Mouse (Mus musculus): ENCODE measurements at regions not wholly inside any gene's neighbourhood (a gene's known extent, or its start where the extent isn't known, plus 50 kb on each side); places are given as distances from the start of the nearest gene placed in this dataset.
"Not testable (repeated sequence)": the region's sequence is repeated elsewhere in the genome, so short reads cannot be mapped to it uniquely, and the experiment has no call there.

DNA sequence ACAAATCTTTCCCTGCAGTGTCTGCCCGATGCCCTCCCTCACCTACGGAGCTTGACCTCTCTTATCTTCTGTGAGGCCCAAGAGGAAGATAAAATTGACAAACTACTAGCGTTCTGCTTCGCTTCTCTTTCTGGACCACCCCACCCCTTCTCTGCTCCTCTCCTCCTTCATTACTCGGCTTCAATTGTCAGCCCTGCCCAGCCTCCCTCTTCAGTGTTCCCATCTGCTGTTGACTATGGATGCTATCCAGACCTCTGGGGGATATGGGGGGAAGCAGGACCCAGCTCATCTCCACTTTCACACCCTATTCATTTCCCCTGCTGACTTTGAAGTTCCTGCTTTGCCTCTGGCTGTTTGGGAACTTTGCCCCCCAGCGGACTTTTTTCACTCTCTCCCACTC is 214.5 kb downstream of the Dact1 start:
- DNase-seq (ENCODE audit: extremely low read depth, low read depth, low spot score), result no peak

DNA sequence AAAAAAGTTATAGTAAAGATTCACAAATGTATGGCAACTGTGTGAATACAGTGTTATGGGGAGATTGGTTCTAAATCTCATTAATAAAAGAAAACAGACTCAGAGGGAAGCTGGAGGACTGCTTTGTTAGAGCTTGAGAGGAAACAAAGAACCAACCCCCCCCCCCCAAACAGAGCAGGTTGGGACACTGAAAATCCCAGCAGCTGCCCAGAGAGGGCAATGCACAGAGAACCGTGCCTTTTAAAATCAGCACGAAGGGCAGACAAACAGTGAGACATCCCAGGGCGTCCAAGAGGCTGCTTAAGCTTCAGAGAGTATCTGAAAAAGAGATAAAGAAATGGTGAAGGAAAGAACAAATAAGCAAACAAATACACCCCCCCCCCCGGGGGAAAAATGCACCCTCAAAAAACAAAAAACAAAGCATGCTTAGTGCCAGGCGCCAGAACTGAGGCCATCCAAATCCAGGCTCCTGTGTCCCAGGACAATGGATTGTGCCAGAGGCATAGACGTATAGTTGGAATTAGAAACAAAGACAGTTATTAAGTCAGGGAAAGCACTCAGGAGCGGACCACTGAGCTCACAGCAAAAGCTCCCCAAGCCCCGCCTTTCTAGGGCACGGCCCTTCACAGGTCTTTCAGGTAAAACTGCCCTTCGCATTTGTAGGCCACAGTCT is 215.7 kb downstream of the Dact1 start:
- no peak for DNase-seq (ENCODE audit: extremely low read depth, low read depth, low spot score)

DNA sequence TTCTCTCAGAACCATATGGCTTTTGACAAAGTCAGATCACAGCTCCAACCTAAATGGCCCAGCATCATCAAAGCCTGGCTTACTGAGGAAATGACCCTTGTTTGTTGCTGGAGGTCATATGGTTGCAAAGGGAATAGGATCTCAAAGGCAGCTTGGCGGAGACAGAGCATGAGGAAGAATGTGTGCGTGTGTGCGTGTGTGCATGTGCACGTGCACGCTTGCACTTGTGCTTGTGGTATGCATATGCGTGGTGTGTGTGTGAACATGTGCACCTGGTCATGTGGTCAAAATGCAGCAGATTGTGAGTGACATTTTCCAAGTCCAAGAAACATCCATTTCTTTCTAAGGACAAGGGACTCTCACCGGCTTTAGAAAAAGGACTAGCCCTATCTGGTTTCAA is 216.9 kb downstream of the Dact1 start:
- DNase-seq (ENCODE audit: extremely low read depth, low read depth, low spot score), result no peak

DNA sequence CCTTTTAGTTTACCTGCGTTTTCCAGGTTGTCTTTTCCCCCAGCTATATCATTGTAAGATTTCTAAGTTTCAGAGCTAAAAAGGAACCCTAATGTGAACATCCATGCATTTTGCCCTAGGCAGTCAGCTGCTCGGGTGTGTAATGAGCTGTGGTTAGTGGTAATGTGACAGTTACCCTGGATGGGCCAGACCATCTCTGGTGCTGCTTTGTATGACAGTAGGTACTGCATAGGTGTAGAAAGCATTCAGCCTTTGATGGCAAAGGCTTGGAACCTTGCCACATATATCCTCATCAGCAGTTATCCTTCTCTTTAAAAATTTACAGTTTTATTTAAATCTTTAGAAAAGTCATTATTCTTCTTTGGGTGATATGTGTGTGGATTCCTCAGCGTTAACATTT is 222.5 kb downstream of the Dact1 start:
- no peak for DNase-seq (ENCODE audit: extremely low read depth, low read depth, low spot score)

DNA sequence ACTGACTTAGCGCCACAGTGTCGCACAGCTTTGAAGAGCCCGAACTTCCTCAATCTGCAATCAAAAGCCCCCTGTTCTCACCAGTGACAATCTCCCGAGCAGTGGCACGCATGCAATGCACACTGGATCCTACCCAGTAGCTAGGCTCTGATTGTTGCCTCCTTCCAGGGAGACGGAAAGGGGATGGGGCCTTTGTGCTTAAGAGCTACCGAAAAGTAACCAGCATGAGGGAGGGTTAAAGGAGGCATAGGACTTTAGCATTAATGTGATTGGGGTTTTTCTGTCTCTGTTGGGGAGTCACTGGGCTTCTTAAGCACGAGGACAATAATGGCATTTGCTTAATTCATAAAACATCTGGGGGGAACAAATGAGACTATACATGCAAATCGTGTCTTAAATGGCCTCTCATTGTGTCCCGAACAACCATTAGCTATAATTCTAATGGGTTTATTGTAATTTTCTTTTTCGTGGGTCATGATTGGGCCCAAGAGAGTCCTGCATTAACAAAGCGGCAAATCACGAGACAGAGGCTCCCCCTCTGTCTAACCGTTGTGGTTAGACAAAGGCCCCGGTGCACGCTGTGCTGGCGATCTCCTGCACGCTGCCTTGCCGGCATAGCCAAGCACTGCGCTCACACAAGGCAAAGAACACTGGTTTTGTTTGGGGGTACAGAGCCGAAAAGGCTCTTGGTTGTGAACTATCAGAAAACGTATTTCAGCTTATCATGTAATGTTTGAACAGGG is 223.2 kb downstream of the Dact1 start:
- DNase-seq (ENCODE audit: extremely low read depth, low read depth, low spot score), result no peak

DNA sequence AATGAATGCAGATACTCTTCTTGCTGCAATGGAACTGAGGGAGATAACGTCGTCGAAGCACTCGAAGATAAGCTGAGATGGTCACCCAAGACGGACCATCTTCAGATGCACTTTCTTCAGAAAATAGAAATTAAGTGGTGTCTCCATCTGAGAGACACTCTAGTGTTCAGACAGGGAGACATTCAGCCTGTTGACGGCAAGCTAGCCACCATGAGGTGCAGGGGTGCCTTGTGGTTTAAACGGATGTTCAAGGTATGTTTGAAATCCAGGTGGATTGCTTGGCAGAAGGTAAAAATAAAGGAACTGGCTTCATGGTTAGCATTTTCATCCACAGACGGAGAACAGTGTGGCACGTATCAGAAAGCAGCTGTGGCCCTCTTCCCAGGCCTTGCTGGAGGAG is 224.0 kb downstream of the Dact1 start:
- DNase-seq (ENCODE audit: extremely low read depth, low read depth, low spot score), result no peak

DNA sequence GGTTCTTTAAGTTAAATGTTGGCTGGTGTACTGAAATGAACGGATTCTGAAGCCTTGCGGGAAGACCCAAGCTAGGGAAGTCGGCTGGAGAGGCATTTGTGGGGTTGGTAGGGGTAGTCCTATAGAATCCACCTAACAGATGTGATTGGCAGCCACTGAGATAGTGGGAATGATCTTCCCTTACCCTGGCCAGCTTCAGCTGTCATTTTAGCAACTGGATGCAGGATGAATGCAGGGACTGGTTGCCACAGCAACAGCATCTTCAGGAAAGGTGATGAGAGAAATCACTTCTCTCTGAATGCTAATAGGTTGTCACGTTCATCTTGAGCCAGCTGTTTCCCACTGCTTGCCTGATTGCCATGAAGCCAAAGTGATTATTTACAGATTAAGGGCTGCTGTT is 224.5 kb downstream of the Dact1 start:
- no peak for DNase-seq (ENCODE audit: extremely low read depth, low read depth, low spot score)

DNA sequence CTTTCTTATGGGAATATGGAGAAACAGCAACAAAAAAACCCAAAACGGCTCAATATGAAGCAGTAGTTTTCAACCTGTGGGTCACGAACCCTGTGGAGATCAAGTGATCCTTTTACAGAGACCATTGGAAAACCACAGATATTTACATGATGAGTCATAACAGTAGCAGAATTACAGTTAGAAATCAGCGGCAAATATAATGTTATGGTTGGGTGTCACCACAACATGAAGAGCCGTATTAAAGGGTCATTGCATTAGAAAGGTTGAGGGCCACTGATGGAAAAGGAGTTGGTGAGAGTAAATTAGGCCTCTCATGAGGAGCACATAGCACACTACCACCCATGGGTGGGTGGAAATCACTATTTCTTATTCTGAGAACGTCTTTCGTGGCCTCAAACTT is 225.6 kb downstream of the Dact1 start:
- no peak for DNase-seq (ENCODE audit: extremely low read depth, low read depth, low spot score)

DNA sequence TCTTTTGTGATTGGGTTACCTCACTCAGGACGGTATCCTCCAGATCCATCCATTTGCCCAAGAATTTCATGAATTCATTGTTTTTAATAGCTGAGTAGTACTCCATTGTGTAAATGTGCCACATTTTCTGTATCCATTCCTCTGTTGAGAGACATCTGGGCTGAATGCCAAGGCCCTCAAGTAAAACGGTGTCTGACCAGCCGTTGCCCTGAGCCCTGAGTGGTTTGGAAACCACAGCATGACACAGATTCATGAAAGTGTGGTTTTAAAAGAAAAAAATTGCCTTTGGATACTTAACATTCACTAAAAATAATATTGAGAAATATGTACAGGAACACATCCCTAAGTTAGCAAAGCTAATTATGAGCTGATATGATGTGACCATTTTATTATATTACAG is 226.1 kb downstream of the Dact1 start:
- DNase-seq (ENCODE audit: extremely low read depth, low read depth, low spot score), result not testable (repeated sequence)

DNA sequence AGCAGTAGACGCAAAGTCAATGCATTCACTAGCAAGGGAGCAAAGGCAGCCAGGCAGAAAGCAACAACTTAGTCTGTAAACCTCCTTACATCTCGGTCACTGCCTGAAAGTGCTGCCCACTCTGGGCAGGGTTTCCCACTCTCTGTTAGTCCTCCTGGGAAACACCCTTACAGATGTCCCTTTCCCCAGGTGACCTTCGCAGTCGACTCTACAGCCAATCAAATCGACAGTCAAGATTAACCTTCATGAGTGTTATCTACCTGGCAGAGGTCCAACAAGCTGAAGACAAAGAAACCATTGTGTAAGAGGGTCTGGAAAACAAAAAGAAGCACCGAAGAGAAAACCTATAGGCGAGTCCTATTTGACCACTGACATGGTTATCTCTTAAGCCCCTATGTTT is 229.0 kb downstream of the Dact1 start:
- DNase-seq (ENCODE audit: extremely low read depth, low read depth, low spot score), result no peak

DNA sequence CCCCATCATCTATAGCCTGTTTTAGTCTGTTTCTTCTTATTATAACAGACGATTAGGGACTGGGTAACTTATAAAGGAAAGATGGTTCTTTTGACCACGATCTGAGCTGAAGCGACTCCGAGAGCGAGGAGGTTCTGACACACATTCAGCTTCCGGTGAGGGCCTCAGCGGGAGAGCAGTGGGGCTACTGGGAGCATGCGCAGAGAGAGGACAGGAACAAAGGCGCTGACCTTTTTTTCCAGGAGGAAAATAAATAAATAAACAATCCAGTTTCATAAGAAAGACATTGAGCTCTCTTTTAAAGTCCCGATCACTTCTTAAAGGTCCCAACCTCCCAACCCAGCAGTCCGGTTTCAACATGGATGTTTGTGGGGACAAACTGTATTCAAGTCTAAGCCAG is 230.6 kb downstream of the Dact1 start:
- DNase-seq (ENCODE audit: extremely low read depth, low read depth, low spot score), result no peak

DNA sequence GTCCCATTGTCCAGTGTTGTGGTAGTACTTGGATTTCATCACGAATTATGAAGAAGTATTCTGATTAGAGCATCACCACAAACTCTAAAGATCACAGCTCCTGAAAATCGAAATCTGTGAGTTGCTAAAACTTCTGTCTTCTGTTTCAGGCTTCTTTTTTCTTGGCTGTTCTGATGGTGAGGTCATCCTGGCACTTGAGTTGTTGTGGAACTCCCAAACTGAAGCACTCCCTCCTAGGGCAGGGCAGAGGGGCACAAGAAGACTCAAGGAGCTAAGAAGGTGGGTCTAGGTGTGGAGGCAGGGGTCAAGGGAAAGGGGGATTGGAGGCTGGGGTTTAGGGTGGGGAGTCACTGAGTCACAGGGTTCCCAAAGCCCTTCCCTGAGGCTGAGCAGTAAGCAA is 232.3 kb downstream of the Dact1 start:
- DNase-seq (ENCODE audit: extremely low read depth, low read depth, low spot score), result no peak

DNA sequence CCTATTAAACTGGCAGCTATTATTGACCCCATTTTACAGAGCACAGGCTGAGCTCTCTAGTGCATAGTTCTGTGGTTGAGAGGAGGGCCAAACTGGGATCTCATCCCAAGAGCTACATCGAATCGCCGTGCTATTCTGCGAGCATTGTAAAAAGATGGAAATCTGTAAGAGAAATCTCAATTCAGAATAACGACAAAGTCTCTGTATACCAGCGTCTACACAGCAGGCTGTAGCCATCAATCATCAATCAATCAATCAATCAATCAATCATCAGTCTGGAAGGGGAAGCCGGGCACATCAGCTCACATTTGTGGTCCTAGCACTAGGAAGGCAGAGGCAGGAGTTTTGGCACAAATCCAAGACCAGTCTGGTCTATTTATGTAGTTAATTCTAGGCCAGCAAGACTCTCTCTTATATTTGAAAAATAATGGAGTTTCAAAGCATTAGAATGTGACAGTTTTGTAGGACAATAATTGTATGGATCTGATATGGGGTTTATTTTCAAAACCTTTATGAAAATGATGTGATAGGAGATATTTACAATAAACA is 234.0 kb downstream of the Dact1 start:
- no peak for DNase-seq (ENCODE audit: extremely low read depth, low read depth, low spot score)

DNA sequence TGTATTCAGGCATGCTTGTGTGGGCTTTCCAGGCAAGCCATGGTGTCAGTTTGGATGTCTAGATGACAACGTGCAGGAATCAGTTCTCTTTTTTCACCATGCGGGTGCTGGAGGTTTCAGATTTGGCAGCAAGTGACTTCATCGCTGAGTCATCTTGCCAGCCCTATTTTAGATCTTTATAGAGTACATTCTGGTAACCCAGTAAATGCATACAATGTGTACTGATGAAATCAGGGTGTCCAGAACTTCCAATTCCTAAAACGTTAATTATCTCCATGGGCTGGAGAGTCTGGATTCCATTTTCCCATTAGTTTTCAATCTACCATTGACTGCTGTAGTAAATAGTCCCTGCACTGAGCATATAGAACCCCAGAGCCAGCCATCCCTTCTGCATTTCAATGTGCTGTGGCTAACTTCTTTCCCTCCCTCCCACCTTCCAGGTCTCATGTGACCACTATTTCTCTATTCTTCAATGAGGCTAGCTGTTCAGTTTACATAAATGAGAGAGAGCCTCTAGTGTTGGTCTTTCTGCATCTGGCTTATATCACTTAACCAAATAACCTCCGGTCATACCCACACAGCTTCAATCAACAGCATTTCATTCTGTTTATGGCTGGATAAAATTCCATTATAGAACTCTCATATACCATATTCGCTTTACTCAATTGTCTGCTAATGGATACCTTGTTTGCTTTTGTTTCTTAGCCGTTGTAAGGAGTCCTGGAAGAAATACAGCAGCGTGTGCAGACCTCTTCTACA is 234.9 kb downstream of the Dact1 start:
- no peak for DNase-seq (ENCODE audit: extremely low read depth, low read depth, low spot score)

DNA sequence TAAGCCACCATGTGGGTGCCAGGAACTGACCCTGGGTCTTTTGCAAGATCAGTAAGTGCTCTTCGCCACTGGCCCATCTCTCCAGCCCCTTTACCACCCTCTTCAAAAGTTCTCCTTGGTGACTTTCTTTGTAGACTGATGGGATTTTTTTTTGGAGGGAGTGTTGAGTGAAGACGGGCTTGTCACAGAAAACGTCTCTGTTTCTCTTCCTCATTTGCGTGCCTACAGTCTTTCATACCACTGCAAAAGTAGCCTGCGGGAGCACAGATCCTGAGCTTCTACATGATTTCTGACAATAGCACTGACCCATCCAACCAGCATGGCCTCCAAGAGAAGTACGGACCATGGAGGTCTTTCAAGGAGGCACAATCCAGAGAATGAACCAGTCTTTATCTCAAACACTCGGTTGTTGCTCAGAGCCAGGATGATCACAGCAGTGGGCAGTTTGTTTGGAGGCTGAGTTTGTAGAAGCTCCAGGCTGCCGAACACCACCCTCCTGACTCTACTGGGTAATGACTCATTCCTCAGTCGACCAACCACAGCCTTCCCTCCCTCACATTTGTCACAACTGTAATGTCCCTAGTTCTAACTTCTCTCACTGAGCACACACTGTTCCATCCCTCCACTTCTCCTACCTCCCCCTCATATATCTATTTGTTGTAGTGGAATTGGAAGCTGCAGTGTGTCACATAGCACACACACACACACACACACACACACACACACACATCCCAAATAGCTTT is 237.0 kb downstream of the Dact1 start:
- DNase-seq (ENCODE audit: extremely low read depth, low read depth, low spot score), result no peak

DNA sequence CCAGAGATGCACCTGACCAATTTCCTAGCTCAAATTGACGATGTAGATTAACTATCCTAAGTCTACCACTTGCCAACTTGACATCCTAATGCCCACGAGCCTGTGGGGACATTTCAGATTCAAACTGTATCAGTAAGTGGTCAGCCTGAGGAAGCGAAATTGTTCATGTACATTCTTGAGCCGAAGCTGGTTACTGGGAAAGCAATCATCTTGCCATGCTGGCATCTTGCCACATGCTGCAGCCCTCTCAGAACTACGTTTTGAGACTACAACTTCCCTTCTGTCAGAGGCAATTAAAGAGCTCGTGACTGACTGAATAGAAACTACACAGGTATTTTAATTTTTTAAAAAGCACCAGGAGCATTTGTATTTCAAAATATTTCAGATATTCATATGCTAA is 239.7 kb downstream of the Dact1 start:
- no peak for DNase-seq (ENCODE audit: extremely low read depth, low read depth, low spot score)

DNA sequence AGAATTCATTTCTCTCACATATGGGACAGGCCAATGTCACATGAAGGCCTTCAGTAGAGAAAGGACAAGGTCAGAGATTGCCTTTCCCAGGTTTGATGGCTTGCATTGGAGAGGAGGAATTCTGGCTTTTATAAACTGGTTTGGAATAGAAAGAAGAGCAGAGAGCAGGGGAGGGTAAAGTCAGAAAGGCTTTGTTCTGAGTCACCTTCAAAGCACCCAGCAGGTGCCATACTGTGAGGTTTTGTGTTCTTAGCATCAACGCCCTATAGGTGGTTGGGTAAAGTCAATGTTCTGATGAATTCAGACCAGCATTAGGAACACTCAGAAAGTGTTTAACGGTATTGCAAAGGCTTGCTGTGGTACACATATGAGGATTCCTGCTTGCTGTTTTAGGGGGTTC is 244.5 kb downstream of the Dact1 start:
- DNase-seq (ENCODE audit: extremely low read depth, low read depth, low spot score), result no peak

DNA sequence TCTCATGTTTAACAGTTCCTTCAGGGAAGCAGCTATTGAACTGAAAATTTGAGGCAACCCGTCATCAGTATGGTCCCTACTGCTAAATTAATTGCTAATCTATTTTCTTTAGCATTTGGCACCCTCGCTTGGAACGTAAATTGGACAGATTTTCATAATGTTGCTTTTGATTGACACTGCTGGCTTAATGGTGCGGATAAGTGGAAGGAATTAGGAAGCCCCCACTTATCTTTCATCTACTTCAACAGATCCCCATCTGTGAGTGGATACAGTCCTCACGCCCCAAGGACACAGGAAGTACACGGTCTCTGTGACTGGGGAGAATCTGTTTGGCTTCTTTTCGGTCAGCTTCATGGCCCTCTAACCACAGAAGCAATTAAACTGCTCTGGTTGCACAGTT is 251.6 kb downstream of the Dact1 start:
- no peak for DNase-seq (ENCODE audit: extremely low read depth, low read depth, low spot score)

DNA sequence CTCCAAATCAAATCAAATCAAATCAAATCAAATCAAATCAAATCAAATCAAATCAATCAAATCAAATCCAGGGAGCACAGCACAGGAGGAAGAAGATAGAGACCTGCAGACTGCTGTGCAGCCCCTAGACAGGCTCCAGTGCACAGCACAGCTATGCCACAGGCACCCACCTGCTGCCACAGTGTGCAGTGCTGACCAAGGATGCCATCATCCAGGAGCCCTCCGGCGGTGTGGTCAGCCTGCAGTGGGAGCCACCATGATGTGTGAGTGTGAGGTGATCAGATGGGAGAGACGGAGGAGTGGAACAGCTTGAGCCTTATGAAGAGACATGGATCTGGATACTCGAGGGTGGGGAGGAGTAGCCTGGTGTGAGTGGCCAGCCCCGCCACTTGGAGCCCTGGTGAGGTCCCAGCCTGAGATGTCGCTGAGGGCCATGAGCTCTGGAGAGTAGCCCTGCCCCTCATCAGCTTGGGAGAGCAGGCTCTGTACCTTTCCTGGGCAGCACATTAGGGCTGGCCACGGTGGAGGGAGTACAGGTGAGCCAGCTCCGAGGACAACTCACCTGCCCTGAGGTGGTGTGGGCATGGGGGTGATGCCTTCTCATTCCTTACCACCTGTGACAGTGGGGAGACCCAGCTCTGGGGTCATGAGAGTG is 252.4 kb downstream of the Dact1 start:
- DNase-seq (ENCODE audit: extremely low read depth, low read depth, low spot score), result no peak

DNA sequence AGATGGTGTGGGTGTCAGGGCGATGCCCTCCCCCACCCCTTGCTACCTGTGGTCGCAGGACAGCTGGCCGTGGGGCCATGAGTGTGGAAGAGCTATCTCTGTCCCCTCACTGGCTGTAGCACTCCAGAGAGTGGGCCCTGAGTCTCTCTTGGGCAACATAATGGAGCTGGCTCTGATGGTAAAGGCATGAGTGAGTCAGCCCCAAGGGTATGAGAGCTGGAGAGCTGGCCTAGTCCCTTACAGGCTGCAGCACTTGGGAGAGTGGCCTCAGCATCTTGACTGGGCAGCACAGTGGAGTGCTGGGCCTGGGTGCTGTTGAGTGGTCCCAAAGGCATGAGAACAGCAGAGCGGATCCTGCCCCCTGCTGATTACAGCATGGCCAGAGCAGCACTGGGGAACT is 253.5 kb downstream of the Dact1 start:
- no peak for DNase-seq (ENCODE audit: extremely low read depth, low read depth, low spot score)

DNA sequence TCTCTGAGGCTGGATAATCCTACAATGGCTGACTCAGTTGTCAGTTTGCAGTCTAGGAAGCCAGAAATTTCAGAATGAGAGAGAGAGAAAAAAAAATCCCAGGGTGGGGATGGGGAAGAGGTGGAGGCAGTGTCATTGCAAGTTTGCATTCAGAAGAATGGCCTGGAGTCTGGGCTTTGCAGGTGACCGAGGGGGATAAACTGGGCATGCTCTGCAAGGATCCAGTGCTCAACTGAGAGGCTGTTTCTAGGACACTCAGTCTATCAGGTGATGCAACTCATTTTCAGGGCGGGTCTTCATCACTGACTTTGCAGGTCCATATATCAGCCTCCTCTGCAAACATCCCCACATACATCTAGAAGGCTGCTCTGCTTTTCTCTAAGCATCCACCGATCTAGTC is 256.7 kb downstream of the Dact1 start:
- DNase-seq (ENCODE audit: extremely low read depth, low read depth, low spot score), result no peak

Data from fat pad, adult 2 months (tissue).